Mouse (Mus musculus): ENCODE measurements around the gene Fam131c.
A peak's percentile ranks its signal among the peaks of the same experiment; 100 is the strongest.

Gene Fam131c

DNA sequence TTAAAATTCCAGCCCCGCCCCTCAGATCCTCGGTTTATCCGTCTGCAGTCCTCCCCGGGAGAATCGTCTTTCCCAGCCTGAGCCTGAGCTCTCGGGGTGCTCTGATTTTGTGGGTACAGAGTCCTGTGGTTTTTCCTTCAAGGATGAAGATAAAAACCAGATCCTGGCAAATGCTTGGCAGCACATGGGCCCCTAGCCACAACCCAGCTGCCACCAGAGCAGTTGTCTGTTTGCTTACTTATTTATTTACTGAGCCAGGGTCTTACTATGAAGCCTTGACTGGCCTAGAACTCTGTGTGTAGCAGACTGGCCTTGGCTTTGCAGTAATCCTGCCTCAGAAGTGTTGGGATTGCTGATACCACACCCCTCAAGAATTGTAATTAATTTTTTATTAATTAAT lies 8.8 kb upstream of the Fam131c start:
- no peak for DNase-seq (ENCODE audit: low spot score)

- DNase-seq (ENCODE audit: low spot score) = no peak
Observed at GRCm38 (mm10) chr4:141360846-141361245, 7.2 kb upstream of the Fam131c start.

DNA sequence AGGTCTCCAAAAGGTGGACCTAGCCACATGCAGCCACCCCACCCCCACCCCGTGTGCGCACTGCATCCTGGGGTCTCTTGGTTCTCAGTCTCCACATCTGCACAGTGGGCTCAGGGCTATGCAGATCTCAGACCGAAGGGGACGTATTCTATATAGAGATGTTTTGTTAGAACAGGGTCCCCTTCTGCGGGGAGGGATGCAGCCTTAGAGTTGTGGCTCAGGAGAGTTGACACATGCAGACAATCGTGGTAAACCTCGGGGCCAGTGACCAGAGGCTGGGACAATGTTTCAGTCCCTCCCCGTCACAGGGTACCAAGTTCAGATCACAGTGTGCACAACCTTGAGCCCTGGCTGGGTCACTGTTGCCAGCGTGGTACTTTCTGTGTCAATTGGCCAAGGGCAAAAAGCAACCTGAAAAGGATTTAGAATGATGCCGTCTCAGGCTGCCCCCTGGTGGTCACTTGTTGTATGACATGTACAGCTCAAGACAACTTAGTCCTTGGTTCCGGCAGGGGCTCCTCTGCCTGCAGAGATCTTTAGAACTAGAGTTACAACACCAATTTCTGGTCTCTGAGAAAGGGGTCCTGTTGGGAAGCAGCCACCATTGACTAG lies 5.0 kb upstream of the Fam131c start:
- peak; percentile 93 for DNase-seq (ENCODE audit: low spot score)

DNA sequence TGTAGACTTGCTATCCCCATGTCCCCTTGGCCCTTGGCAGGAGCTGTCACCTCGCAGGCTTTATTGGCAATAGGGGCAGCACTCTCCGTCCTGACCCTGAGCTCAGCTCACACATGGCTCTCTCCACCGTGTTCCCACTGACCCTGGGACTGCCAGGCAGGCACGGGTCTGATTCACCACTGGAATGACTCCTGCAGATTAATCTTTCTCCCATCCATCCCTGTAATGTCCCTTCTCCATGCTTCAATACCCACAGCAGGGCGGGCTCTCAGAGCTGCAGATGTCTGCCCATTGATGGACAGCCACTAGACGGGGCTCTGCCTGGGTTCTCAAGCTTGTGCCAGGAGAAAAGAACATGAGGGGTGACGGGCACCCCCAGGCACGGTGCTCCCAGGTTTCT lies 2.9 kb upstream of the Fam131c start:
- no peak for DNase-seq (ENCODE audit: low spot score)

GRCm38 (mm10) chr4:141365876-141366275 lies 2.1 kb upstream of the Fam131c start:
- no peak for DNase-seq (ENCODE audit: low spot score)

DNA sequence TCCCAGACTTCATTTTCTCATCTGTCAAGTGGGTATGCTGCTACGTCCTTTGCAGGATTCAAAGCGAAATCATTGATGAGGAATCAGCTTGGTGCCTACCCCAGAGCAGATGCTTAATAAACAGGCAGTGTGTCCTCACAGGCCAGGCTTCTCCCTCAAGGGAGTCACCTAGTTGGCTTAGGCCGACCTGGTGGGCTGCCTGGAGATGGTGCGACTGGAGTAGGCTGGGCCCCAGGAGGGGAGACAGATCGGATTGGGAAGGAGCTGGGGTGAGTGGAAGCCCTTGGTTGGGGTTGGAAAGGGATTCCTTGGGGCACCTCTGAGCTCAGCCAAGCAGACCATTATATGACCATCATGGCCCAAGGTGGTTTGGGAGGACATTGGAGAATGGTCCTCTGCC lies 4.4 kb downstream of the Fam131c start:
- no peak for DNase-seq (ENCODE audit: low spot score)

DNA sequence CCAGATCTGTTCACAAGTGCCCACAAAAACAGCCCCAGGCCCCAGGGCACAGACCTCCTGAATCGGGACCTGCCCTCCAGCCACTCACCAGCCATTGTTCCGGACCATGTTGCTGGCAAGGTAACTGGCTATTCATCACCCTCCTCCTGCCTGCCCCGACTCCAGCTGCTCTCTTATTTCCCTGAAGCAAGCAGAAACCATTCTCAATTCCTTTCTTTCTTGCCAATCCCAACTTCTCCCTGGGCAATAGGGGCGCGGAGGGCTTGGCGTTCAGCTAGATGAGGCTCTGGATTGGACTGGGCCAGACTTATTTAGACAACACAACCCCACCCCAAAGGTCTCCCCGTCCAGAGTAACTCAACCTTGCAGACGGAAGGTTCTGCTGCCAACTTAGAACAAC lies 11.7 kb downstream of the Fam131c start:
- DNase-seq (ENCODE audit: low spot score) = no peak

DNA sequence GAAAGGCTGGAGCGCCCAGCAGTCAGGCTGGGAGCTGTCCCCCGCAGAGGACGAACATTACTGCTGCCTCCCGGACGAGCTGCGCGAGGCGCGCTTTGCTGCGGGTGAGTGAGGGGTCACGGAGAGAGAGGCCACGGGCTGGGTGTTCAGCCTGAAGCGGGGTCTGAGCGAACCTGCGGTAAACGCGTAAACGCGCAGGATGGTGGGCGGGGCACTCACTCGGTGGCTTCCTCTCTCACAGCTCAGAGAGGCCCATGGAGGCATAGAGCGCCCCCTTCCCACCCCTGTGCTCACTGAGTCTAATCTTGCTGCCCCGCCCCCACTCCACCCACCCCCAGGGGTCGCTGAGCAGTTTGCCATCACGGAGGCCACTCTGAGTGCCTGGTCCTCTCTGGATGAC lies 14.4 kb downstream of the Fam131c start:
- DNase-seq (ENCODE audit: low spot score) = peak; percentile 62

DNA sequence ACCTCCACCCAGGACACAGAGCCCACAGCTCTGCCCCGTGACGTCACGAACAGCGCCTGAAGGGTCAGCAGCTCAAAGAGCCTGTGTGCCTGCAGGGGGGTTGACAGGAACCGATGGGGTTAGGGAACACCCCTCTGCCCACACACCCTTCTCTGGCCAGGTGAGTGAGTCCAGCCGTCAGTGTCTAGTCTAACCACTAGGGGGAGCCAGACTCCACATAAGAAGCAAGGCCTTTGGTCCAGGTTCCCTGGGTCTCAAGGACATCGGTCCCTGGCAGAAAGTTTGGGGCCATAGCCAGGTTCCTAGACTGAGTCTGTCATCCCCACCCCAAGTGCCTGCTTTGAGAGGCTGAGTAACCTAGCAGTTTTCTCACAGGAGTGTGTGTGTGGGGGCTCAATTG lies 17.3 kb downstream of the Fam131c start:
- DNase-seq (ENCODE audit: low spot score) = peak; percentile 59

DNA sequence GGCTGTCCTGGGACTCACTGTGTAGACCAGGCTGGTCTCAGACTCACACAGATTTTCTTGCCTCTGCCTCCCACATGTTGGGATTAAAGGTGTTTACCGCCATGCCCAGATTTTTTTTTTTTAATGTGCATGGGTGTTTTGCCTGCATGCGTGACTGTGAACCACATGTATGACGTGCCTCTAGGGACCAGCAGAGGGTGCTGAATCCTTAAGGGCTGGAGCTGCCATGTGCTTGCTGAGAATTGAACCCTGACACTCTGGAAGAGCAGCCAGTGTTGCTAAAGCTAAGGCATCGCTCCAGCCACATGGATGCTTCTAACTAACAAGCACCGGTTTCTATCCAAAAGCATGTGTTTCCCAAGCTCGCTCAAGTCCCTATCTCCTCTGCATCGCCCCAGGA lies 18.1 kb downstream of the Fam131c start:
- no peak for DNase-seq (ENCODE audit: low spot score)

DNA sequence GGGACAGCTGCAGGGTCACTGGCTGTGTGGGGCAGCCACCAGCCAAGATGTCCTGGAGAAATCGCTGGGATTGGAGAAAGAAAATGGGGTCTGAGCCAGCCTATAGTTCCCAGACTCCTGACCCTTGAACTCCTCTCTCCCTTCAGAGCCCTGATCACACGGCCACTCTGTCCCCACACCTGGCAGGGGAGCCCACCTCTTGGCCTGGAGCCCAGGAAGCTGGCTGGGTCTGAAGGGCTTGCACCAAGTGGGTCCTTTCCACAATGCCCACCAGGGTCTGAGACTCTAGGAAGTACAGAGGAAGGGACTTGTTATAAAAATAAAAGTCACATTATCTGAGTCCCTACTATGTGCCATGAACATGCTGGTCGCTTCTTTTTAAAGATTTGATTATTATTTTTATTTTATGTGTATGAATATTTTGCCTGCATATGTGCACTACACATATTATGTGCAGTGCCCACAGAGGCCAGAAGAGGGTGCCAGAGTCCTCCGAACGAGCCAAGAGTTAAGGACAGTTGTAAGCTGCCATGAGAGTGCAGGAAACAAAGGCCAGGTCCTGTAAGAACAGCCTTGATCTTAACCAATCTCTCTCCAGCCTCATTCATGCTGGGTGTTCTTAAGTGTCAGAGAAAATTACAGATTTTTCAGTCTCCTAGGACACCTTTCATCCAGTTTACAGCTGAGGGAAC lies 19.2 kb downstream of the Fam131c start:
- DNase-seq (ENCODE audit: low spot score) = peak; percentile 86

DNA sequence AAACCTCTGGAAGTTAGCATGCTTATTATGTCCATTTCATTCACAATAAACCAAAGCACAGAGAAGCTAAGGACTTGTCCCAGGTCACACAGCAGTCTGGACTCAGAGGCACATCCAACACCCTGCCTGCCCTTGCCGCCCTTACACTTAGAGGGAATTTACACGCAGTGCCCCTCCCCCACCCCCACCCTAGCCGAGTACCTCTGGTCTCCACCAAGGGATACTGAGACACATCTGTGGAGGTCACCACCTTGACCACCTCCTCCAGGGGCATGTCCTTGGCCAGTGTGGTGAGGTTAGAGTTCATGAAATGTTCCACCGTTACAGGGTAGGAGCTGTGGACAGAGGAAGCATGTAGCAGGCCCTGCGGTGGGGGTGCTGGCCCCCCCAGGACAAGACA lies 19.9 kb downstream of the Fam131c start:
- DNase-seq (ENCODE audit: low spot score) = no peak

DNA sequence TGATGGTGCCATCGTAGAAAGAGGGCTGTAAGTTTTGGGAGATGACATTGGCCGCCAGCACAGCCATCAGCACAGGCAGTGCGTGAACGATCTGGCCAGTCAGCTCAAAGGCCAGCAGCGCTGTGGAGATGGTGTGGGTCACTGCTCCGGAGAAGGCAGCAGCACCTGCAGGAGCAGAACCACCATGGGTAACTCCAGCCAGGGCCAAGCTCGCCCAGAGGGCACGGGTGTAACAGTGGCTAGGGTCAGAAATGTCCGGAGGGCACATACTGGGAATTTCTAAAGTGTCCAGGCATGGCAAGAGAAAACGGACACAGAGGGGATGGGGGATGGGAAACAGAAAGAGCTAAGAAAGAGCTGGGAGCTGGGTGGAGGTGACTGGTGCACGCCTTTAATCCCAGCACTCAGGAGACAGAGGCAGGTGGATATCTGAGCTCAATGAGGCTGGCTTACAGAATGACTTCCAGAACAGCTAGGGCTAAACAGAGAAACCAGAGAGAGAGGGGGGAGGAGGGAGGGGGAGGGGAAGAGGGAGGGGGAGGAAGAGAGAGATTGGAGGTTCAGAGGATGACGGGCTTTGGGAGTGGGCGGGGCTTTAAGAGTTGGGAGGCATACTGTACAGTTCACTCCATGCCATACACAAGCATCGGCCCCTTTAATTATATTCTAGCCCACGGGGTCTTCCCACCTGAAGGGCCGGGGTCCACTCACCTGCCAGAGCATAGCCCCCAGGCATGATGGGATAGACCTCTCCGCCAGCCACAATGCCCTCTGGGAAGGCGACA lies 21.5 kb downstream of the Fam131c start:
- DNase-seq (ENCODE audit: low spot score) = no peak

GRCm38 (mm10) chr4:141391293-141391692 lies 23.3 kb downstream of the Fam131c start:
- DNase-seq (ENCODE audit: low spot score) = no peak

DNA sequence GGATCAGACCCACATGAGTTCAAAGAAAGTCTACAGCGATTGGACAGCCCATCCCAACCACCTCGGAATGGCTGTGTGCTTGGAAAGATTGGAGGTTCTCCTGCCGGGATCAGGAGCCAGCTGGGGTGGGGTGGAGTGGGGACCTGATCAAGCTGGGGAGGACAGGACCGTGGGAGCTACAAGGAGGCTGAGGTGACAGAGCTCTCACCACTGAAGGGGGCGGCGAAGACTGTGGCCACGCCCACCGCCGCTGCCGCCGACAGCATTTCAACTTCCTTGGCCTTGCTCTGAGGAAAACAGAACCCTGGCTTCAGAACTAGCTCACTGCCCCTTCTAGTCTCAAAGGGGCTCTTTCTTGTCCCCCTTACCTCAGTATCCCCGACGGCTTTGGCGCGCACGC lies 26.7 kb downstream of the Fam131c start:
- no peak for DNase-seq (ENCODE audit: low spot score)

- DNase-seq (ENCODE audit: low spot score) = no peak
Observed at GRCm38 (mm10) chr4:141397861-141398260, 29.8 kb downstream of the Fam131c start.

DNA sequence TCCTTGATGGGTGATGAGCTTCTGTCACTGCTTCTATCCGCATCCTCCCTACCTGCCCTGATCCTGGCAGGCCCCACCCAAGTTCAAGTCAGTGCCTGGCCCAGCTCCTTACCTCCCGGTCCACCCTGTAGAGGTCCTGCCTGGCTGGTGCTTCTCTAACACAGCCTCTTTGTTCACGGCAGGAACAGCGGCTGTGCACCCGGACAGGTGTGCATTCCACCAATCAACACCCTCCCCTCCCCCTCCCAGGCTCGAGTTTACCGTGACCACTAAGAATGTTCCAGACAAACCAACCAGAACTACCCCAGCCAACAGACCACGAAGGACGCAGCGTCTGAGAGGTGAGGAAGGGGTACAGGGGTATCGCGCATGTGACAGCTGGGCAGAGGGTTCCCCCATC lies 30.5 kb downstream of the Fam131c start, which contains the start of gene Clcnka:
Gene Clcnka (minus strand): TSS at position 180 of the 400 bp plus-strand sequence.
- DNase-seq (ENCODE audit: low spot score) = no peak

DNA sequence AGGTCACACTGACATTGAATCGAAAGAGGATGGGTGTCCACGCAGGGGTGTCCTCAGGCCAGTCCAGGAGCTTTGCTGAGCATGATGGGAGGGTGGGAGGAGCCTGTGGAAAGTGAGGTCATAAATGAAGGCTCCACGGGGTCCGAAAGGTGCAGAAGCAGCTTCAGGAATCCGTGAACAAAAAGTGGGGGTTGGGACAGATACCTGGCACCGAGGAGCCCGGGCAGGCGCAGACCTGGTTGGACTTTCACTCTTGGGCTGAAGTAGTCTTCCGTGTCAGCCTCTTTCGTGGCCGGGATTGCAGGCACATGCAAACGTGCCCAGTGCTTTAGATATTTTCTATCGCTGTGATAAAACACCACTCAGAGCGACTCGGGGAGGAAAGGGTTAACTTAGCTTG lies 32.2 kb downstream of the Fam131c start:
- DNase-seq (ENCODE audit: low spot score) = no peak

DNA sequence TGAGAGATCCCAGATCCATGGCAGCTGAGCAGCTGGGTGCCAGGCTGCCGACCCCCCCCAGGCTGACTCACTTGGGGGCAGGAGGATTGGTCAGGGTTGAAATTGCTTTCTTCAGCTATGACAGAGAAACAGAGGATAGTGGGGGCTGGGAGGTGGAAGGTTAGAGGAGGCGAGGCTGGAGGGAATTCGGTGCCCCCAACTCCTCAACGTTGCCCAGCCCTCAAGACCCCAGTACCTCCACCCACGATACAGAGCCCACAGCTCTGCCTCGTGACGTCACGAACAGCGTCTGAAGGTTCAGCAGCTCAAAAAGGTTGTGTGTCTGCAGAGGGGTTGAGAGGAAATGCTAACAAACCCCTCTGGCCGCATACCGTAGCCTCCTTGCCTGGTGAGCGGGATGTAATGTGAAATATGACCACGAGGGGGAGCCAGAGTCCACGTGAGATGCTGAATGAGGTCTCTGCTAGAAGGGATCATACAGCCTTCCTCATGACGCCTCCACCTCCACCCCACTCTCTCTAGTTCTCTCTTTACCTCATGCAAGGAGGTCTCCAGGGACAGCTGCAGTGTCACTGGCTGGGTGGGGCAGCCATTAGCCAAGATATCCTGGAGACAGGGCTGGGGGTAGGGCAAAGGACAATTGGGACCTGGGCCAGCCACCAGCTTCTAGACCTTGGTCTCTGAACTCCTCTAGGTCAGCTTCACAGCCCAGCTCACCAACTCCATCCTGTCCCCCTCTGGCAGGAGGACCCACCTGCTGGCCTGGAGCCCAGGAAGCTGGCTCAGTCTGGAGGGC lies 36.7 kb downstream of the Fam131c start:
- DNase-seq (ENCODE audit: low spot score) = peak; percentile 93

GRCm38 (mm10) chr4:141405314-141405622 lies 37.2 kb downstream of the Fam131c start:
- no peak for DNase-seq (ENCODE audit: low spot score)

- peak; percentile 73 for DNase-seq (ENCODE audit: low spot score)
Observed at GRCm38 (mm10) chr4:141406516-141407299, 38.7 kb downstream of the Fam131c start.

DNA sequence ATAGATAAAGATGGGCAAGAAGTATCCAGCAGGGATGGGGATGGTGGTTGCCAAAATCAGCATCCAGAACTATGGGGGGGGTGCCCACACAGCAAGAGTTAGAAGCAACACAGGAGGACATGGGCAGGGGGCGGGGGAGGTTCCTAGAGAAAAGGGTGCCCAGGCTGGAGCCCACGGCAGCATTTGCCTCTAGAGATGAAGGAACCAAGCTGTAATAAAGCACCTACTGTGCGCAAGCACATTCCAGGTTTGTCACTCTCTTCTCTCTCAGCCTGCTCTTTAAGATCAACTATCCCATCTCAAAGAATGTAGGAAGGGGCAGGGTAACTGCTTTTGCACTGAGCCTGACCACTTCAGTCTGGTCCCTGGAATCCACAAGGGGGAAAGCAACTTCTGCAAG lies 40.6 kb downstream of the Fam131c start:
- DNase-seq (ENCODE audit: low spot score) = no peak
